Mouse (Mus musculus): Measurements from ENCODE around the gene Meis1. TPM values are rescaled to one million over a fixed set of nuclear protein-coding genes. Genes with fewer than 3 reads are reported as not detected.
A peak's percentile ranks its signal among the peaks of the same experiment; 100 is the strongest.

Meis1 gene
- polyA plus RNA-seq, 1 experiment from 2014 or later: 36.1 TPM

GRCm38 (mm10) chr11:18872118-18872751 is 146.6 kb downstream of the Meis1 start:
- WGBS: 2% methylated on average over 12 of the region's 12 CpGs
- peak overlapping the region; percentile 49 for H3K4me3 ChIP-seq
- peaks cover 99% of the 10 kb centered on the region for H3K27me3 ChIP-seq (ENCODE audit: poor library complexity, severe bottlenecking)
- no peak for DNase-seq (ENCODE audit: extremely low spot score, low spot score)
- H3K9me3 ChIP-seq: no peaks in the 10 kb centered on the region
- no peaks in the 10 kb centered on the region for H3K36me3 ChIP-seq (replicated peaks)
- H3K27ac ChIP-seq: no peak overlapping the region; the same call in 1 of the 2 replicates
- H3K4me1 ChIP-seq: peaks cover 68% of the 10 kb centered on the region

DNA sequence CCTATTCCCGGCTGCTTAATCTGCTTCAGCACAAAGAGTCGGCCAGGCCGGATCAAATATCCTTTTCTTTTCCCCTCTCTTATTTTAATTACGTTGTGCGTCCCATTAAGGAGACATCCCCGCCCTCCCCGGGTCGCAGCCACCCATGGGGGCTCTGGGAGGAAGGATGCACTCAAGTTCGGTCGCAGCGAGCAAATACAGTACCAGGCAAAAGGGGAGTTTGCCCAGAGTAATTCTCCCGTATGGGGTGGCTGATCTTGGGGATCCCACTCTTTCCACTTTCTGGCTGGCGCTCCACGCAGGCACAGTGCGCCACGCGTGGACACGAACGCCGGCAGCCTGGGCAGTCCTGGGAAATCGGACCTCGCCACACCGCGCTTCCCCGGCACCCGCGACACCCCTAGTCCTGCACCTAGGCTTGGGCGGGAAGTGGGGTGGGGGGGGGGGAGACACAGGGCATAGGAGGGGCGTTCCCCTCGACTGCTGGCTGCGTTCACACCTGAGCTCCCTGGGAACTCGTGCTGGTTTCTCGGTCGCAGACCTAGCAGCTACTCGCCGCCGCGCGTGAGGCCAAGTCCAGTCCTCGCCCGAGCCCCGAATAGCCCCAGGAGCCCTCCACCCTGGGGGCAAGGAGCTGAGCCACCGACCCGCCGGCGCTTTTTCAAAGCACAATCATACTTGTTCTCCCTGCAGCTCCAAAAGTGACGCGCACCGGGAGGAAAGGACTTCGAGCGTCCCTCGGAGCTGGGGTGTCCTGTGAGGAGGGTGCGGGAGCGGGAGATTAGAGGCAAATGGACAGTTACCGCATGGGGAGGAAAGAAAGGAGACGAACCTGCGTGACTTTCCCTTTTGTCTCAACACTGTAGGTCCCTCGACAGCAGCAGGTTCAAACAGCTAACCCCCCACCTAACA is 147.4 kb downstream of the Meis1 start:
- H3K27me3 ChIP-seq (ENCODE audit: poor library complexity, severe bottlenecking): peaks cover 99% of the 10 kb centered on the region

DNA sequence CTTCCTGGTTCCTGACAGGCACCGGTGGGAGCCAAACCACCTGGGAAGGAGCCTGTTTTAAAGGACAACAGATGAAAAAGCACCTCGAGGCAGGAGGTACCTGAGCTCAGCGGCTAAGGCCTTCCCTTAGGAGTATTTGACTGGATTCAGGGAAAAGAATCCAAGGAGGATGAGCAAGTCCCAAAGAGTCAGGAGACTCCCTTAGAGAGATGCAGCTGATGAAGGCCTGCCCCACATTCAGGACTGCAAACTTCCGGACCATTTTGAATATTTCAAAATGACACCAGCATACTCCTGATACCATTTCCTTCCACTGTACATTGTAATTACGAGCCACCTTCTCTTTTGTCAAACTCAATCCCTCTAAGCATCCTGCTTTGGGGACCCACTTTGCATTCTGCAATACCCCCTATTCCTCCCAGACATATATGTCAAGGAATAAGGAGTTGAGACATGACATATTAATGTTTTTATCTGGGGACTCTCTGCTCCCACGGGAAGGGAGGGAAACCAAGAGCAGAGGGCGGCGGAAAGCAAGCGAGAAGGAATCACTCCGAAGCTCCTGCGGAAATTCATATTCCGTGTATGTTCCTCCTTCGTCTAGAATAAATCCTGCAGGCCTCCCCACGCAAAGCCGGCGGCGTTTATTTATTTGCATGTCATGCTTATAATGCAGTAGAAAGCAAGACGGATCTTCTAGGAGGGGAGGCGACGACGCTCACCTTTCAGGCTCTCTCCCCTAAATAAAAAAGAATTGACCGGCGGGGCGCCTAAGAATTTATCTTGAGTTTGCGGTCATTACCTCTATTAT is 148.5 kb downstream of the Meis1 start:
- H3K27me3 ChIP-seq (ENCODE audit: poor library complexity, severe bottlenecking): peaks cover 99% of the 10 kb centered on the region
- peak; percentile 26 for DNase-seq (ENCODE audit: extremely low spot score, low spot score)
- H3K9me3 ChIP-seq: no peaks in the 10 kb centered on the region
- H3K27ac ChIP-seq: no peak overlapping the region
- under 1% methylated on average over 25 of the region's 25 CpGs for WGBS
- peak overlapping the region; percentile 49; the same call in 1 of the 2 replicates for H3K4me3 ChIP-seq
- no peaks in the 10 kb centered on the region for H3K36me3 ChIP-seq (replicated peaks)
- peaks cover 54% of the 10 kb centered on the region for H3K4me1 ChIP-seq

More for the DNA sequence above, 147.4 kb downstream of the Meis1 start:
- no peaks in the 10 kb centered on the region for H3K9me3 ChIP-seq
- WGBS: under 1% methylated on average over 58 of the region's 58 CpGs
- peak; percentile 65 for DNase-seq (ENCODE audit: extremely low spot score, low spot score)
- H3K27ac ChIP-seq: peak overlapping the region; percentile 71
- H3K4me3 ChIP-seq: peak overlapping the region; percentile 49
- no peaks in the 10 kb centered on the region for H3K36me3 ChIP-seq (replicated peaks)
- peaks cover 61% of the 10 kb centered on the region for H3K4me1 ChIP-seq

DNA sequence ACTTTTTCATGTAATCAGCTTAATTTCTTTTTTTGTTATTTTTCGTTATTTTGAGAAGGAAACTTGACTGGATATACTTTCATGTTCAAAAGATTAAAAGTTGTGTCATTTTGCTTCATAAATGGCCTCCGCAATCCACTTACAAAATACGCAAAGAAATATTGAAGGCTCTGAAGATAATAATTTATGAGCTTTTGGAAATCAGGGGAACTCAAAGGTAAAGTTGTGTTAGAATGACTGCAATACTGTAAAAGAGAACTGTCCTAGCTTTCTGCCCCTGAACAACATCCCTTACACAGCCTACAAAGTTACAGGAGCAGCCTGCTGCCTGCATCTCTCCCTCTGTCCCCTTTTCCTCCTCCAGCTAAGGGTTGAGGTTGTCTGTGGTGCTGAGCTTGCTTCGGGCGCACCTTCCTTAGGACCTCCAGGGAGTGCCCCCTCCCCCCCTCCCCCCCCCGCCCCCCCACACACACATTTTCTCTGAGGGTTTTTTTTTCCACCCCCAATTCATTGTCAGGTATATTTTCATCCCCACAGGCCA is 149.3 kb downstream of the Meis1 start:
- 28% methylated on average over 3 of the region's 6 CpGs for WGBS
- Histone ChIP-seq H3K9me3 (no peaks in the 10 kb centered on the region), H3K27me3 (ENCODE audit: poor library complexity, severe bottlenecking) (peaks cover 92% of the 10 kb centered on the region), H3K4me1 (peaks cover 46% of the 10 kb centered on the region), H3K36me3 (replicated peaks) (no peaks in the 10 kb centered on the region), H3K27ac (no peak overlapping the region), H3K4me3 (no peak overlapping the region)
- no peak for DNase-seq (ENCODE audit: extremely low spot score, low spot score)

- peaks cover 74% of the 10 kb centered on the region for H3K27me3 ChIP-seq (ENCODE audit: poor library complexity, severe bottlenecking)
- H3K4me3 ChIP-seq: no peak overlapping the region
- no peak for DNase-seq (ENCODE audit: extremely low spot score, low spot score)
- H3K27ac ChIP-seq: no peak overlapping the region
- peaks cover 35% of the 10 kb centered on the region for H3K4me1 ChIP-seq
- no peaks in the 10 kb centered on the region for H3K36me3 ChIP-seq (replicated peaks)
- peaks cover 8% of the 10 kb centered on the region; the same call in 1 of the 2 replicates for H3K9me3 ChIP-seq
- WGBS: 51% methylated on average over 2 of the region's 2 CpGs
Measured at GRCm38 (mm10) chr11:18867665-18868064, 151.1 kb downstream of the Meis1 start.

- DNase-seq (ENCODE audit: extremely low spot score, low spot score): no peak
- Histone ChIP-seq H3K27me3 (ENCODE audit: poor library complexity, severe bottlenecking) (peaks cover 60% of the 10 kb centered on the region), H3K4me1 (peaks cover 23% of the 10 kb centered on the region), H3K36me3 (replicated peaks) (no peaks in the 10 kb centered on the region), H3K27ac (no peak overlapping the region), H3K4me3 (no peak overlapping the region), H3K9me3 (peaks cover 8% of the 10 kb centered on the region; the same call in 1 of the 2 replicates)
- 65% methylated on average over 6 of the region's 6 CpGs for WGBS
Measured at GRCm38 (mm10) chr11:18866198-18866836, 152.5 kb downstream of the Meis1 start.

- no peaks in the 10 kb centered on the region for H3K9me3 ChIP-seq
- no peaks in the 10 kb centered on the region for H3K27me3 ChIP-seq (ENCODE audit: poor library complexity, severe bottlenecking)
- DNase-seq (ENCODE audit: extremely low spot score, low spot score): no peak
- H3K36me3 ChIP-seq (replicated peaks): no peaks in the 10 kb centered on the region
- WGBS: 90% methylated on average over 4 of the region's 4 CpGs
- H3K4me3 ChIP-seq: no peak overlapping the region
- H3K4me1 ChIP-seq: no peaks in the 10 kb centered on the region
- no peak overlapping the region for H3K27ac ChIP-seq
Measured at GRCm38 (mm10) chr11:18850772-18851171, 168.0 kb downstream of the Meis1 start.

DNA sequence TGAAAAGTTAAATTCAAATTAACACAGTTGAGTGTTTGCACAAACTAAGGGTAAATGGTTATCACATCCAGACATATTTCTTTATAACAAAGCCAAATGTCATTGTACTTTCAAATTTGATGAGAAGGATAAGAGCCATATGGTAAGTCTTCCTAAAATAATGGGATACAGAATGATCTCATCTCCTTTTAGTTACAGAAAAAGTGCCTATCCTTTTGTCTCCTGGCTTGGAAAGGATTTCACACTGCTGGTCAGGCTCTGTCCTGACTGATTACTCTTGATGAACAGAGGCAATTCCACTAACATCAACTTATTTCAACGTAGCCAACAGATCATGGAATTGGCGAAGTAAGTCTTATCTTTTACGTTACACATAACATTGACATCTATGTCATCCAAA is 171.1 kb downstream of the Meis1 start:
- no peak overlapping the region for H3K4me3 ChIP-seq
- H3K36me3 ChIP-seq (replicated peaks): no peaks in the 10 kb centered on the region
- 96% methylated on average over 3 of the region's 3 CpGs for WGBS
- no peaks in the 10 kb centered on the region for H3K9me3 ChIP-seq
- H3K4me1 ChIP-seq: no peaks in the 10 kb centered on the region
- no peaks in the 10 kb centered on the region for H3K27me3 ChIP-seq (ENCODE audit: poor library complexity, severe bottlenecking)
- H3K27ac ChIP-seq: no peak overlapping the region
- no peak for DNase-seq (ENCODE audit: extremely low spot score, low spot score)

DNA sequence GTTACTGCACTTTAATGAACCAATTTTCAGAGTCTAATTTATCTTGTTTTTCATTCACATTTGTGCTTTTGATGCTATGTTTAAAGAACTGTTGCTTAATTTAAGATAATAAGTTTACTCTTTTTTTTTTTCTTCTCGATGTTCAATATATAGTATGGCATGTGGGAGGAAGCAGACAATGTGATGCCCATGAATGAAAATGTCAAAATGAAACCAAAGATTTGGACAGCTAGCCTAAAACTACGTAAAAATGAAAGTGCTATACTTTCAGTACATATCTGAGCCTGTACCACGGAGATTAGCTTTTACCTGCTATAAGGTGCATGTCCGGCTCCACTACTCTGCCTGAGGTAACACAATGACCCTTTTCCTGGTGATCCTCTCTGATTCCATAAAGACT is 172.3 kb downstream of the Meis1 start:
- Histone ChIP-seq H3K9me3 (no peaks in the 10 kb centered on the region), H3K36me3 (replicated peaks) (no peaks in the 10 kb centered on the region), H3K4me3 (no peak overlapping the region), H3K27me3 (ENCODE audit: poor library complexity, severe bottlenecking) (no peaks in the 10 kb centered on the region), H3K4me1 (no peaks in the 10 kb centered on the region), H3K27ac (no peak overlapping the region)
- WGBS: 90% methylated on average over 4 of the region's 4 CpGs
- DNase-seq (ENCODE audit: extremely low spot score, low spot score): no peak

GRCm38 (mm10) chr11:18845900-18846299 is 172.9 kb downstream of the Meis1 start:
- H3K4me1 ChIP-seq: no peaks in the 10 kb centered on the region
- H3K9me3 ChIP-seq: no peaks in the 10 kb centered on the region

DNA sequence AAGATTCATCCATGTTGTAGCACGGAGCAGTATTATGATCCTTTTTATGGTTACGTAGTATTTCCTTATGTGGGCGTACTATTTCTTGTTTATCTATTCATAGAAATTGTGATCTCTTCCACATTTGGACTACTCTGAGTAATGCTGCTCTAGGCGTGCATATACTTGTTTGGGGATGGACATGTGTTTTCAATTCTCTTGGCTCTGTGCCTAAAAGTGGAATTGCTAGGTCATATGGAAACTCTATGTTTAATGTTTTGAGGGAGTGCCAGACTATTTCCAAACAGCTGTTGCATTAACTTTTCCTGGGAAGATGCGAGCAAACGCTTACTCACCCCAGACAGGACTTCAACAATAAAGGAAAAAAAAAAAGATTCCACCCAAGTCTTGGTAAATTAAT is 173.3 kb downstream of the Meis1 start:
- Histone ChIP-seq H3K36me3 (replicated peaks) (no peaks in the 10 kb centered on the region), H3K27ac (no peak overlapping the region), H3K27me3 (ENCODE audit: poor library complexity, severe bottlenecking) (no peaks in the 10 kb centered on the region), H3K9me3 (no peaks in the 10 kb centered on the region), H3K4me3 (no peak overlapping the region), H3K4me1 (no peaks in the 10 kb centered on the region)
- no peak for DNase-seq (ENCODE audit: extremely low spot score, low spot score)
- WGBS: 86% methylated on average over 6 of the region's 6 CpGs

More at GRCm38 (mm10) chr11:18845900-18846299, 172.9 kb downstream of the Meis1 start:
- Histone ChIP-seq H3K4me3 (no peak overlapping the region), H3K36me3 (replicated peaks) (no peaks in the 10 kb centered on the region), H3K27ac (no peak overlapping the region), H3K27me3 (ENCODE audit: poor library complexity, severe bottlenecking) (no peaks in the 10 kb centered on the region)
- 91% methylated on average over 3 of the region's 3 CpGs for WGBS
- DNase-seq (ENCODE audit: extremely low spot score, low spot score): no peak

DNA sequence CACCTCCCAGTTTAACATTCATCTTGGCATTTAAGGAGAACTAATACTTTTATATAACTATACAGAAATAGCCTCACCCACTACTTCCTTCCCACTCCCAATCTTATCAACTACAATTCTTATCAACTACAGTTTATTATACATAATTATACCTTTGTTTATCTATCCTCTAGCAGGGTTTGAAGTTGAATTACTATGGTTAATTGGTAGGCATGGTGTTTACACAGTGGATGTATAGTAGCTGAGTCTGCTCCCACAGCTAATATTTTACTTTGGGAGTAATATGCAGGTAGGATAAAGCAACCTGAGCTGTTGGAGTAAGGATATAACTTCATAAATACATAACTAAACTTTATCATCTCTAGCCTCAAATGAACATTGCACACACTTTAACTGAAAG is 188.7 kb downstream of the Meis1 start:
- DNase-seq (ENCODE audit: extremely low spot score, low spot score): no peak
- no peak overlapping the region for H3K27ac ChIP-seq
- H3K9me3 ChIP-seq: no peaks in the 10 kb centered on the region
- no peaks in the 10 kb centered on the region for H3K4me1 ChIP-seq
- H3K27me3 ChIP-seq (ENCODE audit: poor library complexity, severe bottlenecking): no peaks in the 10 kb centered on the region
- H3K36me3 ChIP-seq (replicated peaks): no peaks in the 10 kb centered on the region
- no peak overlapping the region for H3K4me3 ChIP-seq

Data from forebrain, embryonic 10.5 days (tissue).